Mouse (Mus musculus) bone marrow macrophage, adult 2 months (primary cell): ENCODE measurements around the gene Dnajc5.

Experiments
- CTCF ChIP-seq: IDR thresholded peaks from 2 replicates; pipeline ENCODE4 v1.5.1; 2012; ENCODE audit warnings: low read depth, mild to moderate bottlenecking, low read length, moderate library complexity
- POLR2A ChIP-seq: IDR thresholded peaks from 2 replicates; pipeline ENCODE4 v1.6.1; 2012; ENCODE audit warnings: mild to moderate bottlenecking, low read depth, low read length, borderline replicate concordance

DNA sequence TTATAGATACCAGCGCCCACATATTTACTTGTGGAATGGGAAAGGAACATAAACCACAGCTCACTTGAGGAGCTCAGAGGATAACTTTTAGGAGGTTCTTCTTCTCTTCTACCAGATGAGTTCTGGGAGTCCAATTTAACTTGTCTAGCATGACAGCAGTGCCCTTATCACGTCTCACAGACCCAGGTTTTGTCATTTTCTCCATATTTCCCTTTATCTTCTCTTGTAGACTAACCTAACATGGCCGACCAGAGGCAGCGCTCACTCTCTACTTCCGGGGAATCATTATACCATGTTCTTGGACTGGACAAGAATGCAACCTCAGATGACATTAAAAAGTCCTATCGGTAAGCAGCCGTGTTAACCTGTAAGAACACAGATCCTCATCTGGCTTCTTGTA, 25.9 kb downstream of the Dnajc5 start:
- TF ChIP-seq CTCF, result no peak
- no peak for TF ChIP-seq POLR2A
